Mouse (Mus musculus): Measurements from ENCODE around the gene Tmem82. TPM values are rescaled to one million over a fixed set of nuclear protein-coding genes. Genes with fewer than 3 reads are reported as not detected.

Gene Tmem82
- polyA plus RNA-seq, 1 experiment from 2014 or later: 3.3 TPM

- no peak for ATAC-seq (replicated peaks; ENCODE audit: low FRiP score)
- no peak for DNase-seq (ENCODE audit: low spot score)
- H3K4me2 ChIP-seq: no peak overlapping the region
- H3K9ac ChIP-seq (ENCODE audit: low read depth, low read length): no peak overlapping the region
- H3K27me3 ChIP-seq (replicated peaks; ENCODE audit: control insufficient read depth, insufficient read depth, low read length): no peaks in the 10 kb centered on the region
- no peak overlapping the region for H3K4me3 ChIP-seq (ENCODE audit: low read depth, low read length)
- no peak overlapping the region for H3K27ac ChIP-seq (ENCODE audit: low read depth, low read length)
- no peaks in the 10 kb centered on the region for H3K9me3 ChIP-seq (ENCODE audit: control insufficient read depth, low read length)
- H3K36me3 ChIP-seq (ENCODE audit: control insufficient read depth, insufficient read depth, low read length): peaks cover 4% of the 10 kb centered on the region; the same call in 1 of the 2 replicates
- 86% methylated on average over 8 of the region's 8 CpGs for WGBS
- H3K4me1 ChIP-seq (replicated peaks; ENCODE audit: control insufficient read depth, insufficient read depth, low read length): no peaks in the 10 kb centered on the region
Measured at GRCm38 (mm10) chr4:141645988-141646387, 27.6 kb upstream of the Tmem82 start.

GRCm38 (mm10) chr4:141643118-141643855 is 24.9 kb upstream of the Tmem82 start:
- Histone ChIP-seq H3K9me3 (ENCODE audit: control insufficient read depth, low read length) (no peaks in the 10 kb centered on the region), H3K4me3 (ENCODE audit: low read depth, low read length) (no peak overlapping the region), H3K9ac (ENCODE audit: low read depth, low read length) (no peak overlapping the region), H3K4me1 (replicated peaks; ENCODE audit: control insufficient read depth, insufficient read depth, low read length) (no peaks in the 10 kb centered on the region), H3K27me3 (replicated peaks; ENCODE audit: control insufficient read depth, insufficient read depth, low read length) (no peaks in the 10 kb centered on the region), H3K4me2 (no peak overlapping the region), H3K27ac (ENCODE audit: low read depth, low read length) (no peak overlapping the region), H3K36me3 (ENCODE audit: control insufficient read depth, insufficient read depth, low read length) (peaks cover 7% of the 10 kb centered on the region)
- no peak for ATAC-seq (replicated peaks; ENCODE audit: low FRiP score)
- 78% methylated on average over 7 of the region's 7 CpGs for WGBS
- no peak for DNase-seq (ENCODE audit: low spot score)

GRCm38 (mm10) chr4:141641961-141642811 is 23.8 kb upstream of the Tmem82 start:
- no peak for DNase-seq (ENCODE audit: low spot score)
- Histone ChIP-seq H3K27me3 (replicated peaks; ENCODE audit: control insufficient read depth, insufficient read depth, low read length) (no peaks in the 10 kb centered on the region), H3K9me3 (ENCODE audit: control insufficient read depth, low read length) (no peaks in the 10 kb centered on the region), H3K27ac (ENCODE audit: low read depth, low read length) (no peak overlapping the region), H3K36me3 (ENCODE audit: control insufficient read depth, insufficient read depth, low read length) (peaks cover 11% of the 10 kb centered on the region), H3K4me1 (replicated peaks; ENCODE audit: control insufficient read depth, insufficient read depth, low read length) (no peaks in the 10 kb centered on the region), H3K4me2 (no peak overlapping the region), H3K4me3 (ENCODE audit: low read depth, low read length) (no peak overlapping the region), H3K9ac (ENCODE audit: low read depth, low read length) (no peak overlapping the region)
- no peak for ATAC-seq (replicated peaks; ENCODE audit: low FRiP score)
- WGBS: 87% methylated on average over 25 of the region's 25 CpGs

GRCm38 (mm10) chr4:141641353-141641771 is 22.9 kb upstream of the Tmem82 start:
- Histone ChIP-seq H3K4me3 (ENCODE audit: low read depth, low read length) (no peak overlapping the region), H3K9me3 (ENCODE audit: control insufficient read depth, low read length) (no peaks in the 10 kb centered on the region), H3K4me2 (no peak overlapping the region), H3K27me3 (replicated peaks; ENCODE audit: control insufficient read depth, insufficient read depth, low read length) (no peaks in the 10 kb centered on the region), H3K36me3 (ENCODE audit: control insufficient read depth, insufficient read depth, low read length) (peaks cover 16% of the 10 kb centered on the region), H3K4me1 (replicated peaks; ENCODE audit: control insufficient read depth, insufficient read depth, low read length) (no peaks in the 10 kb centered on the region), H3K9ac (ENCODE audit: low read depth, low read length) (no peak overlapping the region), H3K27ac (ENCODE audit: low read depth, low read length) (no peak overlapping the region)
- 86% methylated on average over 7 of the region's 7 CpGs for WGBS
- DNase-seq (ENCODE audit: low spot score) (no peak), ATAC-seq (replicated peaks; ENCODE audit: low FRiP score) (no peak)

- Histone ChIP-seq H3K4me2 (no peak overlapping the region), H3K4me1 (replicated peaks; ENCODE audit: control insufficient read depth, insufficient read depth, low read length) (no peaks in the 10 kb centered on the region), H3K9me3 (ENCODE audit: control insufficient read depth, low read length) (no peaks in the 10 kb centered on the region), H3K27ac (ENCODE audit: low read depth, low read length) (no peak overlapping the region), H3K27me3 (replicated peaks; ENCODE audit: control insufficient read depth, insufficient read depth, low read length) (no peaks in the 10 kb centered on the region), H3K36me3 (ENCODE audit: control insufficient read depth, insufficient read depth, low read length) (peaks cover 16% of the 10 kb centered on the region), H3K9ac (ENCODE audit: low read depth, low read length) (no peak overlapping the region), H3K4me3 (ENCODE audit: low read depth, low read length) (no peak overlapping the region)
- WGBS: 82% methylated on average over 11 of the region's 11 CpGs
- no peak for DNase-seq (ENCODE audit: low spot score)
- no peak for ATAC-seq (replicated peaks; ENCODE audit: low FRiP score)
Measured at GRCm38 (mm10) chr4:141639474-141639873, 21.0 kb upstream of the Tmem82 start.

- ATAC-seq (replicated peaks; ENCODE audit: low FRiP score) (no peak), DNase-seq (ENCODE audit: low spot score) (no peak)
- 90% methylated on average over 5 of the region's 5 CpGs for WGBS
- H3K9me3 ChIP-seq (ENCODE audit: control insufficient read depth, low read length): no peaks in the 10 kb centered on the region
- no peaks in the 10 kb centered on the region for H3K4me1 ChIP-seq (replicated peaks; ENCODE audit: control insufficient read depth, insufficient read depth, low read length)
- no peak overlapping the region for H3K9ac ChIP-seq (ENCODE audit: low read depth, low read length)
- H3K27me3 ChIP-seq (replicated peaks; ENCODE audit: control insufficient read depth, insufficient read depth, low read length): no peaks in the 10 kb centered on the region
- H3K4me2 ChIP-seq: no peak overlapping the region
- H3K36me3 ChIP-seq (ENCODE audit: control insufficient read depth, insufficient read depth, low read length): peaks cover 25% of the 10 kb centered on the region
- H3K27ac ChIP-seq (ENCODE audit: low read depth, low read length): no peak overlapping the region
- H3K4me3 ChIP-seq (ENCODE audit: low read depth, low read length): no peak overlapping the region
Measured at GRCm38 (mm10) chr4:141636693-141637092, 18.3 kb upstream of the Tmem82 start.

GRCm38 (mm10) chr4:141635991-141636390 is 17.6 kb upstream of the Tmem82 start:
- H3K27me3 ChIP-seq (replicated peaks; ENCODE audit: control insufficient read depth, insufficient read depth, low read length): no peaks in the 10 kb centered on the region
- no peaks in the 10 kb centered on the region for H3K4me1 ChIP-seq (replicated peaks; ENCODE audit: control insufficient read depth, insufficient read depth, low read length)
- WGBS: 78% methylated on average over 9 of the region's 9 CpGs
- DNase-seq (ENCODE audit: low spot score): no peak
- H3K9ac ChIP-seq (ENCODE audit: low read depth, low read length): no peak overlapping the region
- peaks cover 32% of the 10 kb centered on the region for H3K36me3 ChIP-seq (ENCODE audit: control insufficient read depth, insufficient read depth, low read length)
- no peak for ATAC-seq (replicated peaks; ENCODE audit: low FRiP score)
- H3K9me3 ChIP-seq (ENCODE audit: control insufficient read depth, low read length): no peaks in the 10 kb centered on the region
- no peak overlapping the region for H3K4me3 ChIP-seq (ENCODE audit: low read depth, low read length)
- H3K27ac ChIP-seq (ENCODE audit: low read depth, low read length): no peak overlapping the region
- H3K4me2 ChIP-seq: no peak overlapping the region

GRCm38 (mm10) chr4:141632111-141632873 is 13.9 kb upstream of the Tmem82 start:
- peaks cover 33% of the 10 kb centered on the region for H3K36me3 ChIP-seq (ENCODE audit: control insufficient read depth, insufficient read depth, low read length)
- no peak overlapping the region for H3K27ac ChIP-seq (ENCODE audit: low read depth, low read length)
- H3K9ac ChIP-seq (ENCODE audit: low read depth, low read length): no peak overlapping the region
- no peaks in the 10 kb centered on the region for H3K9me3 ChIP-seq (ENCODE audit: control insufficient read depth, low read length)
- DNase-seq (ENCODE audit: low spot score) (no peak), ATAC-seq (replicated peaks; ENCODE audit: low FRiP score) (no peak)
- H3K27me3 ChIP-seq (replicated peaks; ENCODE audit: control insufficient read depth, insufficient read depth, low read length): no peaks in the 10 kb centered on the region
- no peak overlapping the region for H3K4me3 ChIP-seq (ENCODE audit: low read depth, low read length)
- WGBS: 94% methylated on average over 21 of the region's 21 CpGs
- H3K4me2 ChIP-seq: no peak overlapping the region
- no peaks in the 10 kb centered on the region for H3K4me1 ChIP-seq (replicated peaks; ENCODE audit: control insufficient read depth, insufficient read depth, low read length)
